Mouse (Mus musculus) cerebellum, adult 9-11 months (tissue): ENCODE measurements around the gene Rbl1.

Experiments used
- DNase-seq: peaks from one replicate; pipeline ENCODE4 v3.0.0; 2022

The Rbl1 gene

DNA sequence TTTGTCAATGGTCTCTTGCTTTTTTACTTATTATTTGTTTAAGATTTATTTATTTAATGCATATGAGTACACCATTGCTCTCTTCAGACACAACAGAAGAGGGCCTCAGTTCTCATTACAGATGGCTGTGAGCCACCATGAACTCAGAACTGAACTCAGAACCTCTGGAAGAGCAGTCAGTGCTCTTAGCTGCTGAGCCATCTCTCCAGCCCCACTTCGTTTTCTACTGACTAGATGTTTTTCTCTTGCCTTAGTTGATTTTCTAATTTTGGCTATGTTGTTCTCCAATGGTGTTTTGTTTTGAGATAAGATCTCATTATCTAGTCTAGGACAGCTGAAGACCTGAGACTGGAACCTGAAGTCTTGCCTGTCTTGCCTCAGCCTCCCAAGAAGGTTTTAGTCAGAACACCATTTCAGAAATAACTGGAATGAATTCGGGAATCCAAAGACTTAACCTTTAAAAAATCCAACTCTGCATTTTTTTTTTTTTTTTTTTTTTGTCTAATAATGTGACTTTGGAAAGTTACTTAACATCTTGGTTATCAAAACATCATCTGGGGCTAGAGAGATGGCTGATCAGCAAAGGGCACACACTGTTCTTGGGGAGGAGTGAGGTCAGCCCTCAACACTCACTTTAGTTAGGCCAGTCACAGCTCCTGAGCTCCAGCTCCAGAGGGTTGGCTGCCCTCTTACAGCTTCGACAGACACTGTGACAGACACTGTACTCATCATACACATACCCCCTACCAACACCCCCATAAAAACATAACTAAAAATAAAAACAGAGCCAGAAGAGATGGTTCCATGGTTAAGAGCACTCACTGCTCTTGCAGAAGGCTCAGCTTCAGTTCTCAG is 71.4 kb downstream of the Rbl1 start:
- no peak for DNase-seq

DNA sequence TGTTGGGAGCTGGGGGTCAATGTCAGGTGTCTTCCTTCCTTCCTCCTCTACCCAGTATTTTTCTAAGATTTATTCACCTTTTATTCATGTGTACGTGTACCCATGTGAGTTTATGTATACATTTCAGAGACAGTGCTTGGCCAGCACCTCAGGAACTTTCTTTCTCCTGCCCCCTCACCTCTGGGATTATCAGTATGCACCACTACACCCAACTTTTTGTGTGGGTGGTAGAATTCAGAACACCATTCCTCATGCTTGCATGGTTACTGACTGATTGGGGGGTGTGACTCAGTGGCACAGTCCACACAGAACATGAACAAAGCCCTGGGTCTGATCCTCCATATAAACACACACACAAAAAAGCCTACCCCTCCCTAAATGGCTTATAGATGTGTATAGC is 72.2 kb downstream of the Rbl1 start:
- DNase-seq: no peak

DNA sequence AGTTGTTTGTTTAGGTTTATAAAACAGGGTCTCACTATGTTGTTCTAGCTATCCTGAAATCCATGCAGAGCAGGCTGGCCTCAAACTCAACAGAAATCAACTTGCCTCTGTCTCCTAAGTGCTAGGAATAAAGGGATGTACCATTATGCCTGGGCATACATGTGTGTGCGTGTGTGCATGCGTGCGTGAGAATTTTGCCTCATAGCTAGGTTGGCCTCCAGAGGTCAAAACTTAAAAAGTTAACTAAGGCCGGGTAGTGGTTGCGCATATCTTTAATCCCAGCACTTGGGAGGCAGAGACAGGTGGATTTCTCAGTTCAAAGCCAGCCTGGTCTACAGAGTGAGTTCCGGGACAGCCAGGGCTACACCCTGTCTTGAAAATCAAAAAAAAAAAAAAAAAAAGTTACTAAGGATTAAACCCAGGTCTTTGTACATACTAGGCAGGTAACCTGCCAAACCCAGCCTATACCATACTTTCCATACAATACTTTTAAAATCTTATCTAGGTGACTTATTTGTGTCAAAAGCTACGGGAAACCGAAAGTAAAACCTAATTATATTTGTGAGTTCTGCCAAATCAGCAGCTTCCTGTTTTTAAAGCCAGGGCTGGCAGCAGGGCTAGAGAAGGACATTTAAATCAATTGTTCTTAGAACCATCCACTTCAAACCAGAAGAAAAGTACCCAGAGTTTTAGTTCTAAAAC is 73.4 kb downstream of the Rbl1 start:
- DNase-seq: no peak

GRCm38 (mm10) chr2:157129601-157130164 is 74.7 kb downstream of the Rbl1 start:
- no peak for DNase-seq

DNA sequence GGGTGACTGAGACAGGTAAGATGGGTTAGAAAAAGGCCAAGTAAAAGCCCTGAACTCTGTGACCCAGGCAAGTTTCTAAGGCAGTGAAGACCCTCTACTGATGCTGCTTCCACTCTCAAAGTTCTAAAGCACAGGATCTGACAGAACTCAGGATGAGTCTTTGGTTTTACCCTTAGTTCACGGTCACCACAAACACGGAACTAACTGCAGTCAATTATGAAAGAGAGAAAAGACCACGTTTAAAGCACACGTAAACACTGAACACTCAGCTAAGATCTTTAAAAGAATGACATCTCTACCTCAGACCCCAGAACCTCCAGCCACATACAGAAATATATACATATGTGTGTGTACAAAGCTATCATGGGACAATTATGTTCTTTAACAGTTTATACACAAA is 75.2 kb downstream of the Rbl1 start:
- no peak for DNase-seq

- no peak for DNase-seq
Measured at GRCm38 (mm10) chr2:157128072-157128471, 76.3 kb downstream of the Rbl1 start.

GRCm38 (mm10) chr2:157127370-157127769 is 77.0 kb downstream of the Rbl1 start:
- DNase-seq: no peak

DNA sequence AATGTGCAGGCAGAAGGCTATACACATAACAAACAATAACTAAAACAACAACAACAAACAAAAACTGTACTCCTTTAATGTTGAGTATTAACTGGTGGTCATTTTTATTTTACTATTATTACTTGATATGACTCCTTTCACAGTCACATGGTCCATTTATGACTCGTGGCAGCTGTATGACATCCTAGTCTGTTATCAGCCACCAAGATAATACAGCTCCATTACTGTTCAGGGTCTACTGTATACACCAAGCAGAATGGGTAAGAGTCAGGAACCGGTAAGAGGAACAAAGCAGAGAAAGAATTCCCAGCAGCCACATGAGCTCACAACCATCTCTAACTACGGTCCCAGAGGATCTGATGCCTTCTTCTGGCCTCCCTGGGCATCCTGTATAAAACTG is 79.1 kb downstream of the Rbl1 start:
- no peak for DNase-seq

DNA sequence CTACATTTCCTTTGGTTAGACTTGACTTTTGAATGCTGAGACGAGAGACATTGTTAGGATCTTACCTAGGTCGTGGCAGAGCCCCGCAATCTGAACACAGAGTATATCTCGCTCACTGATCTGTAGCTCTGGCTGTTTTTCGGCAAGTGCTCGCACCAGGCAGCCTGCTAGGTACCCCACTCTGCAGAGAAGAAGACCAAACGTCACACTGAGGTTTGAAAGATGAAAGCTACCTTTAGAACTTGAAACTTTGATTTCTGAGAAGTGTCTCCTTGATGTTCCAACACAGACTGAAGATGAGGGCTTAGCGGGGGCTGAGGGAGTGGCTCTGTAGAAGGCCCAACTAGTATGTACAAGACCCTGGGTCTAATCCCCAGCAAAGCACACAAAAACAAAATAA is 82.6 kb downstream of the Rbl1 start:
- no peak for DNase-seq

- DNase-seq: no peak
Measured at GRCm38 (mm10) chr2:157119075-157119474, 85.3 kb downstream of the Rbl1 start.

DNA sequence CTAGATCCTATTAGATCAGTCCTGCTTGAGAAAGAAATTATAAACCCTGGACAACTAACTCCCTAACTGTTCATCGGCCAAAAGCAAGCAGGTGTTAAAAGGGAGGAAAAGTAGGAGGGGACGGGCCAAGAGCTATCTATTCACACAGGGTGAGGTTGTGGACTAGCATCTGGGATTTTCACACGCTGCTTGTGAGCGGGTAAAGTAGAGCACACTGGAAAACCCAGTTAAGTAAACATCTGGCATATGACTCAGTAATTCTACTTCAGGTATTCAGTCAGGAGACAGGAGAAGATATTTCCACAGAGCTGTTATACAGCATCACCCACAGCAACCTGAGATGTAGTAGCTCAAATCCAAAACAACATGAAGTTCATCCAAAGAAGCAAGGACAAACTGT is 85.8 kb downstream of the Rbl1 start:
- DNase-seq: no peak

DNA sequence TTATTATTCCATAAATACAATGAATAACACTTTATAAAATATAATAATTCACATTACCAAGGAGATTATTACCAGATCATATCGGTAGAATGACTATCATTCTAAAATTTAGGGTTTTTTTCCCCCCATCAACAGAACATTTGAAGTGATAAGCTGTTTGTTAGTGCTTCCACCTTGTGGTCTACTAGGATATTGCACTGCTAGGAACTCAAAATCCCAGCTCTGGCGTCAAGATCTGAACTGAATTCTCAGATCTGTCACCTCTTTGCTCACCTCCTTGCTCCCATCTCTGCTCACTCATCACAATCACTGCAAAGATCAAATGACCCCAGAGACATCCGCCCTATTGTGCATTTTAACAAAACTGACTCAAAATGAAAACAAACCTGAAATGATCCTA is 87.4 kb downstream of the Rbl1 start:
- DNase-seq: no peak

- no peak for DNase-seq
Measured at GRCm38 (mm10) chr2:157108236-157108635, 96.1 kb downstream of the Rbl1 start.

GRCm38 (mm10) chr2:157104454-157104853 is 99.9 kb downstream of the Rbl1 start:
- no peak for DNase-seq

- DNase-seq: no peak
Measured at GRCm38 (mm10) chr2:157102256-157102655, 102.1 kb downstream of the Rbl1 start.

- no peak for DNase-seq
Measured at GRCm38 (mm10) chr2:157101650-157102049, 102.7 kb downstream of the Rbl1 start.

- DNase-seq: no peak
Measured at GRCm38 (mm10) chr2:157100319-157100605, 104.1 kb downstream of the Rbl1 start.

- DNase-seq: no peak
Measured at GRCm38 (mm10) chr2:157099532-157100318, 104.6 kb downstream of the Rbl1 start.
